Mouse (Mus musculus): ENCODE results near the gene Fam171a2. TPM values are rescaled to one million over a fixed set of nuclear protein-coding genes. Genes with fewer than 3 reads are reported as not detected.
"Not testable (repeated sequence)": the region's sequence is repeated elsewhere in the genome, so short reads cannot be mapped to it uniquely, and the experiment has no call there.

The Fam171a2 gene
- total and polyA plus RNA-seq, 3 experiments, result 2.8 to 18.1 (median 8.3) TPM

GRCm38 (mm10) chr11:102394421-102395124, 52.9 kb downstream of the Fam171a2 start:
- peak; percentile 81 for DNase-seq

DNA sequence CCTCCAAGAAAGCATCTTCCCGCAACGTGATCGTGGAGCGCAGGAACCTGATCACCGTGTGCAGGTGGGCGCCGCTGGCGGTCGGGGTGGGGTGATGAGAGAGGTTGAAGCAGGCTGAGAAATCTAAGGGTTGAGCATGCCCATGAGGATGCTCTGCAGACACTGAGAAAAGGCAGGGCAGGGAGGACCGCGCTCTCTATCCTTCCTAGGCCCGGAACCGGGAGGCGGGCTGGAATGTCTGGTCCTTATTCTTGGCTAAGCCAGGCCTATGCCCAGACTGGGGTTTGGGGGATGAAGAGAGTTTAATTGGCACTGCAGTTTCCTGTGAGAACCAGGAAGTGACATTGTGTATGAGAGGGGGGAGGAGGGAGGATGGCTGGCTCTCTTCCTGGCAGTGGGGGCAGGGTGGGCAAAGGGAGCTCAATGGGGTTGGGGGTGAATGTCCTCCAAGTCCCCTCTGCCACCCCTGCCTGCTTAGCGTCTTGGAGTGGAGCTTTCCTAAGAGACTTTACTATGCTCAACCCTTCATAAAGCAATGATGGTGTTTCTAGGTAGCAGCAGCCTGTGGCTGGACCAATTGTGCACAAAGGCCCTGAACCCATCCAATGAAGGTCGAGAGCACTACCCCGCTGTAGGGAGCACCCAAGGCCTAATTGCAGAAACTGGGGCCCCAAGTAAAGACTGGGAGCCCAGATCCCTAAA, 53.6 kb downstream of the Fam171a2 start:
- no peak for DNase-seq

DNA sequence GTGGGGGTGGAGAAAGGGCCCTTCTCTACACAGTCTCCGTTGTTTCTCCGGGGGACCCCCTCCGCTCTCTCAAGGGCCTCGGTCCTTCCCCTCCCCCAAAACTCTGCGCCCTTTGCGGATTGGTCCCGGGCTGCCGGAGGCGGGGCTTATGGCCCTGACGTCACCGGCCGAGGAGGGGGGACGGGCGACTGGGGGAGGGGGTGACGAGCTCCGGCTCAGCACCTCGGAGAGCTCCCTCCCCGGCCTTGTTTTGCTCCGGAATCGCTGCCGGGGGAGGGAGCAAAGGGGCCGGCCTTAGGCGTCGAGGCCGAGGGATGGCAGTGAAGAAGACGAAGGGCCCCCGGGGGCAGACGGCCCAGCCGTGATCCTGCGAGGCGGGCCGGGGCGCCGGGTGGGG, 54.2 kb downstream of the Fam171a2 start, which contains the start of gene Rundc3a:
Gene Rundc3a (plus strand): TSS at position 166 of the 397 bp plus-strand sequence.
- peak; percentile 92 for DNase-seq

DNA sequence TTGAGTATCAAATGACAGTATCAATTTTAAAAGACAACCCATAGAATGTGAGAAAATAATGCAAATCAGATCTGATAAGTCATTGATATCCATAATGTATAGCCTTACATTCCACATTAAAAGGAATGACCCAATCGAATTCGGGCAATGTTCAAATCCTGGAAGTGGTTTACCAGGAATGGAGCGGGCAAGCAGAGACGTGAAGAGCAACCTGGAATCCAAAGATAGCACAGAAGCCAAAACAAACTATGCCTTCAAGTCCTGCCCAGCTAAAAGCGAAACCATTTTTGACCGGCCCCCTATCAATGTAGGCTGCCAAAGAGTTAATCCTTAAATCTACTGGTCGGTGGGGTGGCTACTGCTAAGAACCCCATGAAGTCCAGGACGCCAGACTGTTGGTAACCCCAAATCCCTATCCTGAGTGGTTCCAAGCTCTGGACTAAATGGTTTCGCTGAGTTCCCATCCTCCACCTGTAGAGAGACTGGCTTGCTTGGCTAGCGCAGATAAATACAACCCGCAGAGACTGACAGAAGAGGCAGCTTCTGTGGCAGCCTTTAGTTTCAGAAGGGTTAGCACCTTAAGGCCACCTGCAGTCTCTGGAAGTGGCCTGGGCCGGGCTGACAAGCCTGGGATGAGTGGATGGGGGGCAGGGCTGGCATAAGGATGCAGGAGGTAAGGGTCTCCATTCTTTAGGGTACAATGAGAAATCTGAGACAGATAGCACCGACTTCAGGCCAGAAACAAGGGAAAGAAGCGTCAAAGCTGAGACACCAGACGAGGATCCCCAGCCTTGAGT, 54.8 kb downstream of the Fam171a2 start:
- DNase-seq, result no peak

- not testable (repeated sequence) for DNase-seq
Measured at GRCm38 (mm10) chr11:102389436-102389835, 58.0 kb downstream of the Fam171a2 start.

Small RNA genes lying within 50 kb of the gene (microRNA-seq; reads per million reads assigned to microRNA genes)
- gene Mir6930, result 0.22 to 0.83 reads per million in 2 experiments

Other genes with a start within 250 kb of the Fam171a2 start
- 100 to 1,000 TPM in 1 of 2 experiments, 10 to 100 TPM in 1; 67.8 to 127 TPM for gene Hdac5, start 217.5 kb downstream of the Fam171a2 start, total RNA-seq (2021)
- 99.3 and 131 TPM in 2 replicates for gene Hdac5, start 217.5 kb downstream of the Fam171a2 start, polyA plus RNA-seq (2012; rRNA removed)
- under 1 TPM; 0.35 to 0.93 TPM for gene BC030867, start 198.8 kb downstream of the Fam171a2 start, total RNA-seq (2021)
- gene BC030867, start 198.8 kb downstream of the Fam171a2 start, polyA plus RNA-seq (2012; rRNA removed), result 1.2 and 1.6 TPM in 2 replicates
- gene Asb16, start 178.9 kb downstream of the Fam171a2 start, total RNA-seq (2021), result under 1 TPM; 0.12 to 0.45 TPM
- gene Asb16, start 178.9 kb downstream of the Fam171a2 start, polyA plus RNA-seq (2012; rRNA removed), result 0.75 and 0.95 TPM in 2 replicates
- gene Tmub2, start 162.8 kb downstream of the Fam171a2 start, total RNA-seq (2021), result 10 to 100 TPM; 57.2 to 59.4 TPM
- gene Tmub2, start 162.8 kb downstream of the Fam171a2 start, polyA plus RNA-seq (2012; rRNA removed), result 55.8 and 58.9 TPM in 2 replicates
- gene Atxn7l3, start 151.1 kb downstream of the Fam171a2 start, total RNA-seq (2021), result 10 to 100 TPM; 44.2 to 45.1 TPM
- 43.2 and 46.5 TPM in 2 replicates for gene Atxn7l3, start 151.1 kb downstream of the Fam171a2 start, polyA plus RNA-seq (2012; rRNA removed)
- 100 to 1,000 TPM in 1 of 2 experiments, 10 to 100 TPM in 1; 95.9 to 110 TPM for gene Ubtf, start 127.9 kb downstream of the Fam171a2 start, total RNA-seq (2021)
- gene Ubtf, start 127.9 kb downstream of the Fam171a2 start, polyA plus RNA-seq (2012; rRNA removed), result 24.2 and 25.4 TPM in 2 replicates
- gene Slc4a1, start 81.5 kb downstream of the Fam171a2 start, total RNA-seq (2021), result under 1 TPM; 0.35 to 0.49 TPM
- gene Slc4a1, start 81.5 kb downstream of the Fam171a2 start, polyA plus RNA-seq (2012; rRNA removed), result 0.02 TPM in 1 of 2 replicates, not detected in the other
- gene Rundc3a, start 54.3 kb downstream of the Fam171a2 start, total RNA-seq (2021), result 10 to 100 TPM; 36.8 to 51.7 TPM
- gene Rundc3a, start 54.3 kb downstream of the Fam171a2 start, polyA plus RNA-seq (2012; rRNA removed), result 46.3 and 77.5 TPM in 2 replicates
- 100 to 1,000 TPM; 504 to 683 TPM for gene Slc25a39, start 39.7 kb downstream of the Fam171a2 start, total RNA-seq (2021)
- 1,025 and 1,107 TPM in 2 replicates for gene Slc25a39, start 39.7 kb downstream of the Fam171a2 start, polyA plus RNA-seq (2012; rRNA removed)
- gene Grn, start 17.4 kb downstream of the Fam171a2 start, total RNA-seq (2021), result 100 to 1,000 TPM; 165 to 211 TPM
- gene Grn, start 17.4 kb downstream of the Fam171a2 start, polyA plus RNA-seq (2012; rRNA removed), result 251 and 310 TPM in 2 replicates
- gene Itga2b, start 22.4 kb upstream of the Fam171a2 start, total RNA-seq (2021), result 1 to 10 TPM; 2.5 to 4.1 TPM
- 6.6 TPM in 2 replicates for gene Itga2b, start 22.4 kb upstream of the Fam171a2 start, polyA plus RNA-seq (2012; rRNA removed)
- gene Gpatch8, start 108.7 kb upstream of the Fam171a2 start, total RNA-seq (2021), result 10 to 100 TPM; 23.2 to 31.4 TPM
- gene Gpatch8, start 108.7 kb upstream of the Fam171a2 start, polyA plus RNA-seq (2012; rRNA removed), result 16.0 and 18.4 TPM in 2 replicates
- gene Gm11627, start 131.8 kb upstream of the Fam171a2 start, total RNA-seq (2021), result under 1 TPM in 1 of 2 experiments, not detected in 1; 0.52 TPM
- gene Gm11627, start 131.8 kb upstream of the Fam171a2 start, polyA plus RNA-seq (2012; rRNA removed), result not detected in 2 replicates
- gene Fzd2, start 156.7 kb upstream of the Fam171a2 start, total RNA-seq (2021), result 1 to 10 TPM; 2.0 to 9.3 TPM
- gene Fzd2, start 156.7 kb upstream of the Fam171a2 start, polyA plus RNA-seq (2012; rRNA removed), result 22.8 and 23.1 TPM in 2 replicates
- not detected for gene Meioc, start 216.0 kb upstream of the Fam171a2 start, total RNA-seq (2021)
- gene Meioc, start 216.0 kb upstream of the Fam171a2 start, polyA plus RNA-seq (2012; rRNA removed), result not detected in 2 replicates

Measured in adrenal gland, adult 2 months (tissue).